Mouse (Mus musculus): Measurements from ENCODE around the gene Qsox1.

Qsox1 gene

DNA sequence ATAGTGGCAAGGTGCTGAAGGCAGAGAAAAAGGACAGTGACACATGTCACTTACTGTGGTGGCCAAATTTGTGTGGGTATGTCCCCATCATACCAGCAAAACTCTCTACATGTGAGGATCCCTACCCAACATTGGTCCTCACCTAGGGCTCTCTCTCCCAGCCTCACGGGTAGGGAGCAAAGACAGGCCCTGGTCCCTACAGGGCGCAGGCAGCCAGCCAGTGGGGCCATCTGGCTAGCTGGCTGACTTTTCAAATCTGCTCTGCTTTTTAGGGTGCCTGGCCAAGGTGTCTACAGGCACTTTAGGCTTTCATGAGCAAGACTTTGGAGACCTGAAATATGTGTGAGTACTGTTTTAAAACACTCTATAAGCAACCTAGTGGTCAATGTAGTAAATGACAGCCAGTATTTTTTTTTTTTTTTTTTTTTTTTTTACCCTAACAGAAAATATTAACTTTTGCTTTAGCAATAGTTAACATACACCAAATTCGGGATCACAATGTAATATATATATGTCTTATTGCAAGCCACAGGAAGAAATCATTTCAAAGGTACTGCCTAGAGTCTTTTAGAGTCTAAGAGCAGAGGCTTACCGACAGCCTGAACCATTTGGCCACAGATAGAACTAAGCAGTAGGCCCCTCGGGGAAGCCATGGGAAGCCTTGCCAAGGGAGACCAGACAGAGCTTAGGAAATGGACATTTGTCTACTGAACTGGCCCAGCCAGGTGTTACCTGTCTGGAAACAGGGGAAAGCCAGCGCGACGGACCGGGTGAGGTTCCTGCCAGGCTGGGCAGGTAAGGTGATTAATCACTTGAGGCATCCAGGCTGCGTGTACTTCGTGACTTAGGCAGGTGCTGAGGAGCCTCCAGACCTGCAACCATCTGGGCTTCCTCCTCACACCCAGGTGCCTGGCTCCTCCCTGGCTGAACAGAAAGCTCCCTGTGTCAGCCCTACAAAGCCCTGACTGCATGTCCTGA, 11.4 kb downstream of the Qsox1 start:
- no peak for DNase-seq (ENCODE audit: low spot score in 2 of 2)

DNA sequence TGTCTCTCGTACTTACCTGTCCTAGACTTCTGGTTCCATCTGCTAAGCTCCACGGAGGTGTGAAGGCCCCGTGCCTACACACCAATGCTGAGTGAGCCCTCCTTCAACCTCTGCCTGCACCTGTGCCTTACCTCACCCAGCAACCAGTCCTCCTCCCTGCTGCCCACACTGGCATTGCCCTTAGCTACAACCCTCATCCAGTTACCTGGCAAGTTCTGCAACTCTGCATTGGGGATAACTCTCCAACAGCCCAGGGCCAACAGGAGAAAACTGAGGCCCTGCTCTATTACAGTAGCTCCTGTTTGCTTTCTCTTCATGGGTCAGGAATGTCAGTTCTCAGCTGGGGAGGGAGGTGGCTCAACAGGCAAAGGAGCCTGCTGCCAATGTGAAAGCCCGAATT, 14.7 kb downstream of the Qsox1 start:
- no peak for DNase-seq (ENCODE audit: low spot score in 2 of 2)

- DNase-seq (ENCODE audit: low spot score in 2 of 2) = no peak
Measured at GRCm38 (mm10) chr1:155797425-155797824, 15.3 kb downstream of the Qsox1 start.

- DNase-seq (ENCODE audit: low spot score in 2 of 2) = no peak
Measured at GRCm38 (mm10) chr1:155796757-155797405, 15.8 kb downstream of the Qsox1 start.

DNA sequence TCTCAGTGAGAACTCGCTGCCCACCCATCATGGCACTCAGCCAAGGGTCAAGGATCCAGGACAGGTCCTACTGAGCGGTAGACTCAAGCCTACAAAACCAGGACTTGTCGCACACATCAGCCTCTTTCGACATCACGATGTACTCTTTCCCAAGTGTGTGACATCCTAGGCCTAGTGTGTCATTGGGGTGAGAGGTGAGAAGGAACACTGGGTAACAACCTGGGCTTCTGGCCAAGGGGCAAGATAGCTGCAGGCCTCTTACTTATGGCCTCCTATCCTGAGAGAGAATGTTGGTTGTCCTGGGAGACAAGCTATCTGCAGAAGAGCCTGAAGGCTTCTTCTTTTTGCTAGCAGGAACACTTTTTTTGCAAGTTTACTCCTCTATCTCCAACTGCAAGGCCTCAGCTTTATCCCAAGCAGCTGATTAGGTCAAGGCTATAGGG, 16.9 kb downstream of the Qsox1 start:
- DNase-seq (ENCODE audit: low spot score in 2 of 2) = no peak

- DNase-seq (ENCODE audit: low spot score in 2 of 2) = no peak
Measured at GRCm38 (mm10) chr1:155794855-155795254, 17.8 kb downstream of the Qsox1 start.

- DNase-seq (ENCODE audit: low spot score in 2 of 2) = no peak
Measured at GRCm38 (mm10) chr1:155791919-155792318, 20.8 kb downstream of the Qsox1 start.

GRCm38 (mm10) chr1:155790111-155790974, 22.3 kb downstream of the Qsox1 start:
- no peak for DNase-seq (ENCODE audit: low spot score in 2 of 2)

DNA sequence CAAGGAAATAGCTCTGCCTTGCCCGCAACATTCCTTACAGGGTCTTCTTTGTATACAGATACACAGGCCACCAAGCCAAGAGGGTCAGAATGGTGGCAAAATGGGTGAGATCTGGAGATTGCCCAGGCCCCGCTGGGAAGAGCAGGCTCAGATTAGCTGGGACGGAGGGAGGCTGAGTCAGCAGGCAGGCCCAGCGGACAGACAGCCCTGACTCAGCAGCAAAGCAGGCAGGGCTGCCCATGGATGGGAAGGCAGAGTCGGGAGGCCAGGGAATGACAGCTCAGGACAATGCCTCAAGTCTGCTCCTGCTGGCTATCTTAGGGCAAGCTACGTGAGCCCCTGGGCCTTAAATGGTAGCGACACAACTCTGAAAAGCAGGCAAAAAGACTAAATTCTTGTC, 26.8 kb downstream of the Qsox1 start:
- DNase-seq (ENCODE audit: low spot score in 2 of 2) = no peak

GRCm38 (mm10) chr1:155784343-155785205, 28.1 kb downstream of the Qsox1 start:
- peak; percentile 21 to 59 for DNase-seq (ENCODE audit: low spot score in 2 of 2)

DNA sequence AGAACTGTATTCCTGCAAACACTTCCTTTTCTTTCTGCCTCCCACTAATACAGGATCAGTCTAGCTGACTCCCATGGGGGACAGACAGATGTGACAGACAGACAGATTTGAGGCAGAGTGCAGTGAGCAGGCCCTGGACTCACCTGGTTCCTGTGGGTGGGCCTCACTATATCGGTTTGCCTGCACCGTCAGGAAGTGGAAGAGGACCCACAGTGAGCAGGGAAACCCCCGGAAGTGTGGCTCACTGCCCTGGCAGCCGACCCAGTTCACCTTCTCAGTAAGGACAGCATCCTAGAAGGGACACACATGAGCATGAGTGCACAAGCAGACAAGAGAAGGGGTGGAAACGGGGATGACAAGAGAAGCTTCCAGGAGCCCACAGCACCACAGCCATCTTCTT, 30.3 kb downstream of the Qsox1 start:
- peak in 1 of 2 experiments; percentile 37 for DNase-seq (ENCODE audit: low spot score in 2 of 2)

DNA sequence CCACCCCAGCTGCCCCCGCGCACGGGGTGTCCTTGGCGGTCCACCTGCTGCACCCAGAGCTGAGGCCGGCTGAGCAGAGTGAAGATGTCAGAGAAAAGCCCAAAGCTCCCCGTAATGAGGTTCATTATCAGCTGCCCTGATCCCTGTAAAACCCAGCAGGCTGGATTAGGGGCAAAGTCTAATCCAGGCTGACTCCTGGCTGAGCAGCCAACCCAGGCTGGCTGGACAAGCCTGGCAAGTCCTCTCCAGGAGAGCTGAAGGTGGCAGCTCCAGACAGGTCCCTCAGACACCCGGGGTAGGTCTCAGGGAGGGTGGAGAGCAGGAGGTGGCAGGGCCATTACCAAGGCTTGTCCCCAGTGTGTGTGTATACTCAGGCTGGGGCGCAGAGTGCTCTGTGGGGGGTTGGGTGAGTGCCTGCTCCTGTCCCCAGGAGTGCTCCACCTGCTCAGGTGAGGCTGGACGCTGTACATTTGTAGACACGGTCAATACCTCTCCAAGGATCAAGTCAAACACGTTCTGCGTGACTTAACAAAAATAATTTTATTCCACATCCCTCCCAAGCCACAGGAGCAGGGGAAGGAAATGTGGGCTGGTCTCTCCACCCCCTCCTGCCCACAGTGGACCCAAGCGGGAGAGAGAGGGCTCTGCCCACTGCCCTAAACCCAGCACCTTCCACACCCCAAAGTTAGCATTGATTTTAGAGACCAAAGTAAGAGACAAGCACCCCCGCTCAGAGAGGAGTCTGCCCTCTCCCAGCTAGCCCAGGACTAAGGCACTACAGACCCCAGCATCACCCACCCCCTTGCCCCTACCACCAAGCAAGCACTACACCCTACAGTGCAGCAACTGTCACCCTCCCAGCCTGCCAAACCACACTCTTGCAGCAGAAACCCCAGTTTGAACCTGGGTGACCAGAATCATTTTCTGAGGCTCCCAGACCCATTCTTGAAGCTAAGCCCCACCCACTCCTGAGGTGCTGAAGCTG, 34.8 kb downstream of the Qsox1 start:
- no peak for DNase-seq (ENCODE audit: low spot score in 2 of 2)

GRCm38 (mm10) chr1:155759167-155759566, 53.5 kb downstream of the Qsox1 start:
- DNase-seq (ENCODE audit: low spot score in 2 of 2) = no peak

DNA sequence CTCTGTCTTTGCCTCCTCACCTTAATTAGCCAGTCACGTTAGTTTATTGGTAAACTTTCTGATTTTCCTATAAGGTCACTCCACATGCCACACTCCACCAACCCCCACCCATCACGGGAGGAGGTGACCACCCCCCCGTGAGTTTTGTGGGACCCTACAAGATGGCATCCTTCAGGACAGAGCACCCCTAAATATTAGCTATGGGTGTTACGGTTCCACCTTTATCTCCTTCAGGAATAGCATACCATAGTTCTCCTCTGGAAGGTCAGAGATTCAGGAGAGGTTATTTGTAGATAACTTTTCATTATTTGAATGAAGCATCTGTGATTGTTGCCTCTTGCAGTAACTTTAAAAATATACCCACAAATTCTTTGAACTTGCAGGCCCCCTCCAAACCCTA, 54.0 kb downstream of the Qsox1 start:
- no peak for DNase-seq (ENCODE audit: low spot score in 2 of 2)

- no peak for DNase-seq (ENCODE audit: low spot score in 2 of 2)
Measured at GRCm38 (mm10) chr1:155757621-155758020, 55.1 kb downstream of the Qsox1 start.

DNA sequence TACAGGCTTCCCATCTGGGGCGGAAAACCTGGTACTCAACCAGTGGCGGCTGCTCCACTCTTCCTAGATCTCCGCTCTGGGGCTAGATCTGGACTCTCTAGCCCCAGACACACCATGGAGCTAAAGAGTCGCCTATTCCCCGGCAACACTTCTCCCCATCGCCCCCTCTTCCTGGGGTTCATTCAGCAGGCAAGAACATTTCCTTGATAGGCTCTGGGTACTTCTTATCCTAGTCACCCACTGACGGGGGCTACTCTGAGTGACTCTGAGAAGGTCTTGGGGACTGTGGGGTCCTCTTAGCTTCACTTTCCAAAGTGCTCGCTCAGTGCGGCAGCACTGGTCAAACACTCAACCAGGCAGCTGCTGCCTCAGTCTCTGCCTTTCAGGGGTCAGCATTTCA, 59.3 kb downstream of the Qsox1 start:
- no peak for DNase-seq (ENCODE audit: low spot score in 2 of 2)

GRCm38 (mm10) chr1:155751484-155752255, 61.0 kb downstream of the Qsox1 start, which contains the start of gene Lhx4:
Gene Lhx4, minus strand, starts transcription at chr1:155751684.
- no peak for DNase-seq (ENCODE audit: low spot score in 2 of 2)

- no peak for DNase-seq (ENCODE audit: low spot score in 2 of 2)
Measured at GRCm38 (mm10) chr1:155750517-155751178, 62.0 kb downstream of the Qsox1 start.

Measured in spleen, postnatal 10 days (tissue).